Mouse (Mus musculus): ENCODE results near the gene Cxcl9.

The Cxcl9 gene

DNA sequence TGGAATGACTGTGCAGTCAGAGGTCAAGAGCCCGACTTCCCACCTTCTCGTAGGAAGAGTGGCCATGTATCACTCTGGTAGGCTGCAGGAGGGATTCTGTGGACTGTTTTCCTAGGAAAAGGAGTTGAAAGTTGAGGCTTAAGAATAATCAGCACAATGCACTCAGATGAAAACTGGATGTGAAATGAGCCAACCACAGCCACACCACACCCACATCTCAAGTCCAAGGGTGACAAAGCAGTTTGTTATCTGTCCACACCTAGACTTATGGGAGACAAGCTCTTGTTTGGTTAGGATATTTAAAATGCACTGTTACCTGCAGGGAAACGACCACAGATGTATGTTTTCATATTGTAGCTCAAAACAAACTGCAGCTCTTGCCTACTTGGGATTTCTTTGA, 44.8 kb downstream of the Cxcl9 start:
- in situ Hi-C loops (cut with MboI; ENCODE audit: low sequenced_read_pairs): no loop called here

DNA sequence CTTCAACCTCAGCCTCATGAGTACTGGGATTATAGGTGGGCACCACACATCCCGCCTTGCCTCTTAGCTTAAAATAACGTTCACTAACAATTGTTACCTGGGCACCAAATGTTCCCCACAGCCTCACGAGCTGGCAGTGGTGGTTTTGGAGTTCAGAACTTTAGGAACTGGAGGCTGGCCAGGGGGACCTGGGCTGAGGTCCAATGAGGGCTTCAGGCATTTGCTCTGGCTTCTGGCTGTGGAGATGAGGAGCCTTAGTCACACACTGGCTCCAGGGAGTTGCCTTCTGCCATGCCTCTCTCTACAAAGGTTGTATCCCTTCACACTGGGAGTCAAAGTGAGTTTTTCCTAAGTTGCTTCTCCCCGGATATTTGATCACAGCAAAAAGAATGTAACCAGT, 45.3 kb downstream of the Cxcl9 start:
- in situ Hi-C loops (cut with MboI; ENCODE audit: low sequenced_read_pairs): no loop called here

DNA sequence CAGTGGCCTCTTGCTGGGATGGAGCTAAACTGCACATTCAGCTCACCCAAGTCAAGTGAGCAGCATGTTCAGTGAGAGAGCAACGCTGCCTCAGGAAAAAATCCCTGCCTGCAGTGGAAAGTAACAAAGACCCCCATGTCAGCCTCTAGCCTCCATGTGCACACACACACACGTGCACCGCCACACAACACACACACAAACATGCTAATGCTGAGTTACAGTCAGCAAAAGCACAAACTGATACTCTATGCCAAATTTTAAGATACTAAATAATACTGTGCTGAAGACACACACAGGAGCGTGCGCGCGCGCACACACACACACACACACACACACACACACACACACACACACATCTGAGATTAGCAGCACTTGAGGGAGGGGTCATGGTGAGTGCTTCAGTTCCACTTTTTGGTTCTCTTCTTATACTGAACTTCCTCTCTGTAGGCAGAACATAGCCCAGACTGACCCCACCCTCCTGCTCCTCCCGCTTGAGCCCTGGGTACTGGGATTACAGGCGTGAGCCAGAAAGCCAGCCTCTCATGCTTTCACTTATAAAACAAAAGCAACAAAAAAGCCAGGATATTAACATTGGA, 48.8 kb downstream of the Cxcl9 start:
- in situ Hi-C loops (cut with MboI; ENCODE audit: low sequenced_read_pairs): no loop called here

DNA sequence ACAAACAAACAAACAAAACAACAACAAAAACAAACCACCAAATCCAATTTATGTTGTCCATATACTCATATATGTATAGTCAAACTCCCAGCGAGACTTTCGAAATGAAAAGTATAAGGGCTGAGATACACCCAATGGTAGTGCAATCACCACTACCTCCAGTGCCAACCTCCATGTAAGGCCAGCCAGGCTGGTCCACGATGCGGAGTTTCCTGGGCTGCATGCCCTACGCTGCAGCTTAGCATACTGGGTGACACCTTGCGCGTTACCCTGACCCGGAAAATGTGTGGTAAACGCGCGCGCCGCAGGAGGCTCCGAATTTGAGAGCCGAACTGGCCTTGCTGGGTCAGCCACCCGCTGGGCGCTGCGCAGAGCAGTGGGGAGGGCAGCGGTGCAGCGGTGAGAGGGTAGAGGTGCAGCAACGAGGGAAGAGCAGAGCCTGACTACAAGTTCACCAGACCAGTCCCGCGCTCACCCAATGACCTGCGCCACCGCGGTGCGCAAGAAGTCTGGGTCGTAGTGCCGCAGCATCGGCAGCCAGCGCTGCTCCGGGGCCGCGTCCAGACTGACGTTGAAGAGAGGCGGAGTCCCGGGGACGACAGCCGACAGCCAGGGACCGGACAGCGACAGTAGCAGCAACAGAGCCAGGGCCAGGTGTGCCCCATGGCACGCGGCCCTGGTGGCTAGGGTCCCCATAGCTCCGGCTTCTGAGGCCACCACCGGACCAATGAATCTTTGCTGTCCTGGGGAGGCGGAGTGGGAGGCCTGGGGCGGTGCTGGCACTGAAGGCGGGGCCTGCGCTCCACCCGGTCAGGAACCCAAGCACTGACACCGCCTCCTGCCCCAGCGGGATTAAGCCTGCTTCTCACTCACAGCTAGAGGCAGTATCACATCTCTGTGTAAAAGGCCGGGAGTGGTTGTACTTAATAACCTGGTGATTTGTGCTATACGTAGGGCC, 50.2 kb downstream of the Cxcl9 start, which contains the start of gene Naaa:
Naaa (minus strand) TSS at position 734 of the 958 bp plus-strand sequence.
- in situ Hi-C loops (cut with MboI; ENCODE audit: low sequenced_read_pairs): no loop called here
